Mouse (Mus musculus) limb, embryonic 10.5 days (tissue): ENCODE results near the gene Gm20737. TPM values are rescaled to one million over a fixed set of nuclear protein-coding genes. Genes with fewer than 3 reads are reported as not detected.
"Not testable (repeated sequence)": the region's sequence is repeated elsewhere in the genome, so short reads cannot be mapped to it uniquely, and the experiment has no call there.

Experiments
- DNase-seq: peaks from one replicate; pipeline ENCODE4 v3.0.0-alpha.2; 2017; ENCODE audit warnings: low spot score
- H3K27ac ChIP-seq: fragments of 300-500 bp; sonication (generic); 2 replicates; pipeline ENCODE4 v1.5.1; 2016; ENCODE audit warnings: mild to moderate bottlenecking
- H3K27me3 ChIP-seq: fragments of 300-500 bp; sonication (generic); 2 replicates; pipeline ENCODE4 v1.6.1; 2016; ENCODE audit warnings: low read depth, mild to moderate bottlenecking; ENCODE audit not compliant: poor library complexity, severe bottlenecking
- H3K36me3 ChIP-seq: fragments of 300-500 bp; sonication (generic); 2 replicates; pipeline ENCODE4 v1.6.1; 2016; ENCODE audit warnings: mild to moderate bottlenecking, moderate library complexity
- H3K4me1 ChIP-seq: fragments of 300-500 bp; sonication (generic); 2 replicates; pipeline ENCODE4 v1.6.1; 2016
- H3K4me3 ChIP-seq: fragments of 300-500 bp; sonication (generic); 2 replicates; pipeline ENCODE4 v1.5.1; 2016; ENCODE audit warnings: mild to moderate bottlenecking, moderate library complexity
- H3K9me3 ChIP-seq: fragments of 300-500 bp; sonication (generic); replicated peaks from 2 replicates; pipeline ENCODE4 v1.6.1; 2016; ENCODE audit warnings: mild to moderate bottlenecking
- WGBS: fragments of 180-500 bp; shearing (Covaris S2); methylation state at CpG from one replicate; pipeline ENCODE4 v1.1.7; 2016; 5-methylcytosine and 5-hydroxymethylcytosine counted together
- polyA plus RNA-seq: library from polyadenylated mRNA; unstranded; fragments of >200 nt; fragmentation: Nextera tagmentation; extraction: Ambion mirVana; gene quantifications from 2 replicates; pipeline ENCODE4 v1.2.1, GENCODE M21; 2016

Gm20737 gene
- polyA plus RNA-seq, result not detected in 2 replicates

DNA sequence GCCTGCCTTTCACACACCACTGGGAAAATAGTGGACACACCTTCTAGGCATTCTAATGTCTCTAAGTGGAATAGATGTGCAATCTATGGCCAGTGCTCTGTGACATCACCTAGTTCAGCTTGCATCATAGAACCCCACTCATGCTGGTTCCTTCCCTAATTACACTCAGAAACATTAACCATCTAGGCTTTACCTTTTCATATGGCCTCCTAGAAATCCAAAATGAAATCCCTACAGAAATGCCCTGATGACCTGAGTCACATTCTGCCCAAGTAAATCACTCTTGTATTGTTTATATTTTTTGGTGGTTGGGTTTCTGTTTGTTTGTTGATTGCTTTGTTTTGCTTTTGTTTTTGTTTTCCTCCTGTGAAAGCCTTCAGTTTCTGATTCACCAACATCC is at the start of gene Gm20737:
Gm20737 (minus strand) TSS at position 101 of the 400 bp plus-strand sequence.
- H3K4me1 ChIP-seq, H3K27me3 ChIP-seq, H3K36me3 ChIP-seq, H3K4me3 ChIP-seq, H3K27ac ChIP-seq, H3K9me3 ChIP-seq, DNase-seq: not testable (repeated sequence)

DNA sequence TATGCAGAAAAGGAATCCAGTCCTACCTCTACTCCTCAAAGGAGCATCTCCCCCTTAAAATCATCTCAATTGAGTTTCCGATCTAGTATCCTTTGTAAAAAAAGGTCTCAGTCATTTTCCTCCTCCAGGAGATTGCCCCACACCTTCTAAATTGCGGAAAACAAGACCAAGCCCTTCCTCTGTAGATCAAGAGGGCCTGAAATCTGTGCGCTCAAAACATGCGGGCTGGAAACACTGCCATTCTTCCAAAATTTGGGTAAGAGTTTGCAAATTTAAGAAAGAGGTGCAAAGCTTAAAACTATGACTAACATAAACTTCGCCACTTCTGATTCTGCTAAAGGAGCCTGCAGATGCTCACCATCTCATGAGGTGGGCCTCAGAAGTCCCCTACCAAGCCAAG is 17.3 kb upstream of the Gm20737 start, which contains the start of gene Gm21775:
Gm21775 (plus strand) TSS at position 301 of the 400 bp plus-strand sequence.
- not testable (repeated sequence) for H3K36me3 ChIP-seq, DNase-seq, H3K4me3 ChIP-seq, H3K4me1 ChIP-seq, H3K27ac ChIP-seq, H3K9me3 ChIP-seq, H3K27me3 ChIP-seq
- WGBS, result 96% methylated on average over 4 of the region's 5 CpGs

Other genes starting within 250 kb of the Gm20737 start
- not detected in 2 replicates for gene Gm20834, start 211.5 kb downstream of the Gm20737 start, polyA plus RNA-seq
- gene Gm28510, start 123.3 kb downstream of the Gm20737 start, polyA plus RNA-seq, result not detected in 2 replicates
- gene Gm21775, start 17.4 kb upstream of the Gm20737 start, polyA plus RNA-seq, result not detected in 2 replicates
- gene Gm21900, start 80.3 kb upstream of the Gm20737 start, polyA plus RNA-seq, result not detected in 2 replicates
- gene Gm20777, start 216.4 kb upstream of the Gm20737 start, polyA plus RNA-seq, result not detected in 2 replicates